Mouse (Mus musculus): ENCODE measurements around the gene Med26.
A peak's percentile ranks its signal among the peaks of the same experiment; 100 is the strongest.

GRCm38 (mm10) chr8:72458457-72458856, 89.6 kb downstream of the Med26 start:
- TF ChIP-seq POLR2A (IDR thresholded peaks at IDR 0.05; ENCODE audit: insufficient read length, low read depth) (no peak), CEBPB (IDR thresholded peaks at IDR 0.05; ENCODE audit: insufficient read depth, poor library complexity, severe bottlenecking) (no peak), TCF12 (IDR thresholded peaks at IDR 0.05; ENCODE audit: insufficient read depth, poor library complexity, severe bottlenecking) (no peak), E2F4 (IDR thresholded peaks at IDR 0.05; ENCODE audit: insufficient read depth) (no peak), POLR2AphosphoS2 (IDR thresholded peaks at IDR 0.05; ENCODE audit: insufficient read length, low read depth) (peak; percentile 51)
